Mouse (Mus musculus) liver, postnatal 0 days (tissue): ENCODE results near the gene Tspan3.

Source experiments
- CTCF ChIP-seq: sonication (generic); IDR thresholded peaks from 2 replicates; pipeline ENCODE4 v1.5.1; 2016; ENCODE audit warnings: antibody characterized with exemption, low read depth
- EP300 ChIP-seq: IDR thresholded peaks from 2 replicates; pipeline ENCODE4 v1.6.1; 2016; ENCODE audit warnings: antibody characterized with exemption, low read depth, mild to moderate bottlenecking

DNA sequence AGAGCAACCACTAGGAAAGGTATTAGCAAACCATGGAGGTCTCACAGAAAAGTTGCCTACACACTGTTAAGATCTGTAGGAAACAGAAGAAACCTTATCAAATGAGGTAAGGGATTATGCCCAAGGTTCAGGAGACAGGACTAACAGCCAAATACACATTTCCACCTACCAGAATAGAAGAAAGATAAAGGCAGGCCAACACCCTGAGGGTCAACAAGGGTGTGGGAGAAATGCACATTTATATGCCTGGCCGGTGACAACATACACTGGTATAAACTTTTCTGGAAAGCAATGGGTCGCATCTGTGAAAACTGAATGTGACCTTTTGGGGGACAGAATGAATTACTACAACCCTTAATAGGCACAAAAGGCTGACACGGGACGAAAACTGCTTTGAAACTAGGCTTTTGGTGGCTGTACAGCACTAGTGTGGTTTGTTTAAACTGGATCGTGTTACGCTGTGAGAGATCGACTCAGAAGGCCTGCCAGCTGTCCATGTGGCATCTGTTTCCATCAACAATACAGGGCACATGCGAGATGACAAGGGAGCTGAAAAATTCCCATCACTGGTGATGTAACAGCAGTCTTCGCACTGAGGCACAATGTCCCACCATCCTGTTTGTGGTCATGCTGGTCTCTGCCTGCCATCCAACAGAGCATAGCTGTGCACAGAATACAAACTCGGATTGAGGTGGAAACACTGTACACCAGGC lies 33.3 kb downstream of the Tspan3 start:
- TF ChIP-seq CTCF (no peak), EP300 (no peak)
